Mouse (Mus musculus) right cerebral cortex, postnatal 25 days (tissue): ENCODE measurements around the gene Tcf20.
A peak's percentile ranks its signal among the peaks of the same experiment; 100 is the strongest.
"Not testable (repeated sequence)": the region's sequence is repeated elsewhere in the genome, so short reads cannot be mapped to it uniquely, and the experiment has no call there.

Source experiments
- DNase-seq: peaks from one replicate; pipeline ENCODE4 v3.0.0; 2022

Gene Tcf20

DNA sequence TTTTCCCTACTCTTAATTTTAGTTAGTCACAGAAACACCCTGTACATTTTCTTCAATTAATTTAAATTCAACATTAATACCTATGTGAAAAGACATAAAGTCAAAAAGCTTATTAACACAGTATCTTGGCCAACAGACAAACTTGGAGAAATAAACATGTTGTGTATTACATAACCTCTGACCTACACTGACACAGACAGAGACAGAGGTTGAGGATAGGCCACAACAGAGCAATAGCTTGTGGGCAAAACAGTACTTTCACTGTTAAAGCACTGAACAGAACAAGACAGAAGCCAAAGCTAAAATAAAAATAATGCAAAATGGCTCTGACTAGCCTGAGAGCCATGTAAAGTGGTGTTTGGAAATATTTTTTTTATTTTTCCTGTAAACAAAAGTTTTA is 97.2 kb downstream of the Tcf20 start:
- no peak for DNase-seq

GRCm38 (mm10) chr15:82889426-82889825 is 98.2 kb downstream of the Tcf20 start:
- no peak for DNase-seq

- DNase-seq: no peak
Observed at GRCm38 (mm10) chr15:82888466-82888865, 99.2 kb downstream of the Tcf20 start.

GRCm38 (mm10) chr15:82877309-82877708 is 110.4 kb downstream of the Tcf20 start:
- DNase-seq: no peak

DNA sequence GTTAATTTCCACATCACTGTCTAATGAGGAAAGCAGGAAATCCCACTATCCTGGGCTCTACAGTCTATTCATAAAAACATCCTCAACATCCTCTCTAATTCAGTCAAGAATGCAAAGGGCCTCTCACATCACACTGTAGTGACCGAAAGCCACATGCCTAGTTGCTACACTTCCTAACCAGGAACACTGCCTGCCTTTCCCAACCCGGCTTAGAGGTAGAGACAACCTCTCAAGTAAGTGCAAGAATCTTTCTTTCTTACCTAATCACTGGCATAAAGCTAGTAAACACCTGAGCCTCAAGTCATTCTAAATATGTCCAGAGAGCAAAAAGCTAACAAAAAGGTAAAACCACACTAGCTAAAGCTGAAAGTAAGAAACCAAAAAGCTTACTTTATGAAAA is 110.8 kb downstream of the Tcf20 start:
- DNase-seq: no peak

DNA sequence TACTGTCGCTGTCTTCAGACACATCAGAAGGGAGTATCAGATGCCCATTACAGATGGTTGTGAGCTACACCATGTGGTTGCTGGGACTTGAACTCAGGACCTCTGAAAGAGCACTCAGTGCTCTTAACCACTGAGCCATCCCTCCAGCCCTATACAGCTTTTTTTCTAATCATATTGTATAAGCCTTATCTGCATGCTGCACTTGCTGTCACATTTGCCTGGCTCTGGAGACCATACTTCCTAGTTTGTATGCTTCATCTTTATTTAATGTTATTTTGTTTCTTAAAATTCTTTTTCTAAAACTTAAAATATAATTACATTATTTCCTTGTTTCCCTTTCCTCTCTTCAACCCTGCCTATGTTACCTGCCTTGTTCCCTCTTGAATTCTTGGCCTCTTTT is 115.6 kb downstream of the Tcf20 start:
- DNase-seq: no peak

DNA sequence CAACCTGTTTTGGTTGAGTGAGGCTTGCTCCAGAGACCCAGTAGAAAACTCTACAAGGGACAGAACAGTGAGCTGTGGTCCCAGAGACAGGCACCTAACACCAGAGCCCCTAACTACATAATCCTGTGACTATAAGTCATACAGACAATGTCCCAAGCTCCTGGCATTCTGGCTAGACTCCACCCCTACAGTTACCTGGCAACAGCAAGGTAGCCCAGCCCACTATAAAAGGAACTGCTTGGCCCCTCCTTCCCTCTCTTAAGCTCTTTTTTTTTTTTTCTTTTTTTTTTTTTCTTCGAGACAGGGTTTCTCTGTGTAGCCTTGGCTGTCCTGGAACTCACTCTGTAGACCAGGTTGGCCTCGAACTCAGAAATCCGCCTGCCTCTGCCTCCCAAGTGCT is 121.4 kb downstream of the Tcf20 start:
- DNase-seq: not testable (repeated sequence)

- DNase-seq: no peak
Observed at GRCm38 (mm10) chr15:82863674-82864073, 124.0 kb downstream of the Tcf20 start.

DNA sequence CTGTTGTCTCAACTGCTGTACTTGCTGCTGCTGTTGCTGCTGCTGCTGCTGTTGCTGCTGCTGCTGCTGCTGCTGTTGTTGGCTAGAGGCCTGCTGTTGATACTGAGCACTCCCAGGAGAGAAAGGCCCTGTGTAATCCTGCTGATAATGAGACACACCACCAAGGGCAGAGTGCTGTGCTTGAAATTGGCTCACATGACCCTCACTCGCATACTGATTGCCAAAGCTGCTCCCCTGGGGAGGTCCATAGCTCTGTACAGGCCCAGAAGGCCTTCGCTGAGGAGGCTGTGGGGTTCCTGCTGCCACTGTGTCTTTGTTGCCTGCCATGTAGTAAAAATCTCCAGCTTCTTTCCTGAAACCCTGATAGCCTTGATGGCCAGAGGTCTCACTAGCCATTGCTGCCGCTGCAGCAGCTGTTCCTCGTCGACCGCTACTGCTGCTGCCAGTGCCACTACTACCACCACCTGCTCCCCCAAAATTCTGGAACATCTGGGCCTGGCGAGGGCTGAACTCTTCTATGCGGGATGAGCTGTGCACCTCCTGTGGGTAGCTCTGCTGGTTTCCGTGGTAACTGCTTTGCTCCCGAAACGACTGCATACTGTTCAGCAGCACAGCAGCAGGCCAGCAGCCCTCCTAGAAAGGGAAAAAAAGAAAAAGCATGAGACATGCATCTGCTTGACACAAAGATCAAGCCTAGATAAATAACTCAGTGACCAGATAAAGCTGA is 130.9 kb downstream of the Tcf20 start:
- peak; percentile 21 for DNase-seq

- DNase-seq: no peak
Observed at GRCm38 (mm10) chr15:82856065-82856464, 131.6 kb downstream of the Tcf20 start.

DNA sequence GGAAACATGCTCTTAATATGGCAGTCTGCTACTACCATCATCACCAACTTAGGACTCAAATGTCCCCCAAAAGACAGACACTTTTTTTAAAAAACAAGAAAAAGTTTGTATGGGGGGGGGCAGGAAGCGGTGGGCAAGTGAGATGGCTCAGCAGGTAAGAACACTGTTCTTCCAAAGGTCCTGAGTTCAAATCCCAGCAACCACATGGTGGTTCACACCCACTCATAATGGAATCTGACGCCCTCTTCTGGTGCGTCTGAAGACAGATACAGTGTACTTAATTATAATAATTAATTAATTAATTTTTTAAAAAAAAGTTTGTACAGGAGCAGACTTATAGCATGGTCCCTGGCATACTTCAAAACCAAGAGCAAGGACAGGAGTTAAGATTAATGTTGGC is 148.5 kb downstream of the Tcf20 start:
- no peak for DNase-seq

- DNase-seq: no peak
Observed at GRCm38 (mm10) chr15:82829917-82830316, 157.8 kb downstream of the Tcf20 start.

- no peak for DNase-seq
Observed at GRCm38 (mm10) chr15:82825866-82826265, 161.8 kb downstream of the Tcf20 start.

DNA sequence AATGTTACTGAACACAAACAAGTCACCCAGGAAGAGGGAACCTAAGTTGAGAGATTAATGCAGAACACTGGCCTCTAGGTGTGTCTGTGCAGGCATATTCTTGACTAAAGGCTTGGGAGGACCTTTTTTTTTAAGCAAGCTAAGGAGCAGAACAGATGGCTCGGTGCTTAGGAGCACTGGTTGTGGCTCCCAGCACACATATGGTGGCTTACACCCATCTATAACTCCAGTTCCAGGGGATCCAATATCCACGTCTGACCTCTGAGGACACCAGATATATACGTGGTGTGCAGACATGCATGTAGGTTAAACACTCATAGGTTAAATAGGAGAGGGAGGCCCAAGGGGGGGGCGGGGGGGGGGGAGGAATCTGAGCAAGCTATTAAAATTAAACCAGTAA is 165.3 kb downstream of the Tcf20 start:
- DNase-seq: no peak

DNA sequence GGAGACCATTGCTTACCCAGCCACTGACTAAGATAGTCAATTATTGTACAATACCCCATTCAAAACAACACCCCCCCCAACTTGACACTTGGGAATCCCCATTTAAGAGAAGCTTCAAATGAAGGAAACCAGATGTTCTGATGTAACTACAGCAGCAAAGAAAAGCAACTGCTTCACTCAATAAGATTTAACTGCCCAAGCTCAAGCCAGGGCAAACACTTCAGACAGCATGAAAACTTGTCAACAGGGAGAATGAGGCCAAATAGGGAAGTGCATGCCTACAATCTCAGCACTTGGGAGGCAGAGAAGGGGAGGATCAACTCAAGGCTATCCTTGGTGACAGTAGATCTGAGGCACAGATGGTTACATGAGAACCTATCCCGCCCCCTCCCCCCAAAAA is 166.0 kb downstream of the Tcf20 start:
- DNase-seq: no peak

- no peak for DNase-seq
Observed at GRCm38 (mm10) chr15:82815296-82815695, 172.4 kb downstream of the Tcf20 start.

GRCm38 (mm10) chr15:82814806-82815205 is 172.9 kb downstream of the Tcf20 start:
- DNase-seq: peak; percentile 31

DNA sequence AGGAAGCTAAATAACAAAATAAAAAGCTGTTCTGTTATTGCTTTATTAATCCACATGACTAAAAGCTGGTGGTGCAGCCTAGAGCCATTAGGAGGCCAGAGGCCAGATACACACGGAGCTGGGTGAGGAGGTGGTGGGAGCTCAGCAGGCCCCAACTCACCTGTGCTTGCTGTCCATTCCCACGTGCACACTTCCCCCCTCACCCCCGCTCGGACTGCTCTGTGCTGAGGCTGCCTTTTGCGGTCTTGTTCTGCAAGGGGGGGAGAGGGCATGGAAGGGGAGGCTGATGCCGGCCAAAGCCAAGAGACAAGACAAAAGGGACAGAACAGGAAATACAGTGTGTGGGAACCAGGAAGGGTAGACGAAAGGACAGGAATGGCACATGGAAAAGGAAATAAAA is 173.4 kb downstream of the Tcf20 start:
- DNase-seq: no peak

GRCm38 (mm10) chr15:82810556-82810955 is 177.1 kb downstream of the Tcf20 start:
- no peak for DNase-seq

- no peak for DNase-seq
Observed at GRCm38 (mm10) chr15:82809511-82809910, 178.2 kb downstream of the Tcf20 start.

DNA sequence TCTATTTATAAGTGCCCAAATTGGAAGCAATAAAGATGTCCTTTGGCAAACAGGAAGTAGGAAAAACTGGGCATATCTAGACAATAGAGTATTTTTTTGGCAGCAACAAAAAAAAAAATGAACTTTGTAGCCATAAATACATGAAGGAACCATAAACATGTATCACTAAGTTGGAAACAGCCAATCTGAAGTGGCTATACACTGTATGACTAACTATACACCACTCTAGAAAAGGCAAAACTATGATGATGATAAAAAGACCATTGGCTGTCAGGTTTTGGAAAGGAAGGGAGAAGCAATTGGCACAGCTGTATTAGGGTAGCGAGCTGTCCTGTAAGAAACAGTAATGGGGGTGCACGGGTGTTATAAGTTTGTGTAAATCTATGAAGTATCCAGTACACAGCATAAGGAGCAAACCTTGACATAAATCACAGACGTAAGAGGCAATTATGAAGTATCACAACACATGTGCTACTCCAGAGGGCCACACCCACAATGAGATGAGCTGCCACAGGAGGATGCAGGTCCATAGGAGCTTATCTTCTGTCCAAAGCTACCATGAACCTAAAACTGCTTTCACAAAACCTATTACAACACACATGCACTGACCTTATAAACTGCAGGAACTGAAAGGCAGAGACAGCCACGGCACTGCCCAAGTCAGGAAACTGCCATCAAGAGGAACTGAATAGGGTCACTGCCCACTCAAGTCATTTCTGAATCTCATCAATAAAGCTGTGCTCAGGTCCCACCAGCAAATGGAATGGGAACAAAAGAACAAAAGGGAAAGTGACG is 180.5 kb downstream of the Tcf20 start:
- no peak for DNase-seq

GRCm38 (mm10) chr15:82804708-82805639 is 182.7 kb downstream of the Tcf20 start:
- peak; percentile 76 for DNase-seq

- DNase-seq: no peak
Observed at GRCm38 (mm10) chr15:82795936-82796440, 191.7 kb downstream of the Tcf20 start.
